Mouse (Mus musculus): ENCODE data around the gene Hint3. TPM values are rescaled to one million over a fixed set of nuclear protein-coding genes. Genes with fewer than 3 reads are reported as not detected.
"Not testable (repeated sequence)": the region's sequence is repeated elsewhere in the genome, so short reads cannot be mapped to it uniquely, and the experiment has no call there.

The Hint3 gene
- polyA plus RNA-seq (2011; ENCODE audit: insufficient read depth, insufficient read length, low replicate concordance, missing spikeins) = 10.5 and 15.1 TPM in 2 replicates

DNA sequence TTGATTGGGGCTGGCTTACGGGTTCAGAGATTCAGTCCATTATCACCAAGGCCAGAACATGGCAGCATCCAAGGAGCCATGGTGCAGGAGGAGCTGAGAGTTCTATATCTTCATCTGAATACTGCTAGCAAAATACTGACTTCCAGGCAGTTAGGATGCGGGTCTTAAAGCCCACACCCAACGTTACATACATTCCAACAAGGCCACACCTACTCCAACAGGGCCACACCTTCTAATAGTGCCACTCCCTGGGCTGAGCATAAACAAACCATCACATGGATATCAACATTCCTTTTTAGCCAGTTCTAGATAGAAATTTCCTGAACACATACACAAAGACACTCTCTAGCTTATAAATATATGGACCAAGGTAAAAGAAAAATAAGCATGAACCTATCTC is at the start of gene Hint3:
TSS of gene Hint3 (minus strand) at position 120 of the 400 bp plus-strand sequence.
- no peak within 1 kb of the TSS for H3K4me3 ChIP-seq (replicated peaks; ENCODE audit: control insufficient read depth, low read depth, low read length)
- H3K27ac ChIP-seq (ENCODE audit: control insufficient read depth, insufficient read depth, low read depth, low read length, poor library complexity) = no peak within 1 kb of the TSS
- TF ChIP-seq POLR2A (IDR thresholded peaks at IDR 0.05; ENCODE audit: borderline replicate concordance, control insufficient read depth, low read depth, low read length) (no peak), CTCF (IDR thresholded peaks at IDR 0.05; ENCODE audit: control insufficient read depth, insufficient read depth, low read length) (no peak)
- no peaks in the 10 kb centered on the region for H3K4me1 ChIP-seq (ENCODE audit: control insufficient read depth, insufficient read depth, low read length)
- 74% methylated on average over 3 of the region's 3 CpGs for WGBS

DNA sequence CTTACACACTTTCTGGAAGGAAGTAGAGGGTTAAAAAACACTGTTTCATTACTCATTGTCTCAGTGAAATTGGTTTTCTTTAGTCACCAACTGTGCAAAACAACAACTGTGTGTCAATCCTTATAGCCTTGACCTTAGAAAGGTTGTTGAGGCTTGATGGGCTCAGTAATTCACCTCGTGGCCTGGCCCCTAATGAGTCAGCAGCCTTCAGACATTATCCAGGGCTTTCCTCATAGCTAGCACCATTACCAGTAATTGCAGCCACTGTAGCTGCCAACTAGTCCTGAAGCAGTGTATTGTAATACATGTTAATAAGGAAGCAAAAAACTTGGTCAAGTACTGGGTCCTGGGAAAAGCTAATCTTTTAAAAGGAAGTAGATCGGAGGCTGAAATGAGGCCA is 48.6 kb upstream of the Hint3 start:
- H3K27ac ChIP-seq (ENCODE audit: control insufficient read depth, insufficient read depth, low read depth, low read length, poor library complexity) = no peak overlapping the region
- 49% methylated on average over 2 of the region's 2 CpGs for WGBS
- H3K4me1 ChIP-seq (ENCODE audit: control insufficient read depth, insufficient read depth, low read length) = no peaks in the 10 kb centered on the region
- no peak overlapping the region for H3K4me3 ChIP-seq (replicated peaks; ENCODE audit: control insufficient read depth, low read depth, low read length)
- no peak for TF ChIP-seq POLR2A (IDR thresholded peaks at IDR 0.05; ENCODE audit: borderline replicate concordance, control insufficient read depth, low read depth, low read length)
- no peak for TF ChIP-seq CTCF (IDR thresholded peaks at IDR 0.05; ENCODE audit: control insufficient read depth, insufficient read depth, low read length)

DNA sequence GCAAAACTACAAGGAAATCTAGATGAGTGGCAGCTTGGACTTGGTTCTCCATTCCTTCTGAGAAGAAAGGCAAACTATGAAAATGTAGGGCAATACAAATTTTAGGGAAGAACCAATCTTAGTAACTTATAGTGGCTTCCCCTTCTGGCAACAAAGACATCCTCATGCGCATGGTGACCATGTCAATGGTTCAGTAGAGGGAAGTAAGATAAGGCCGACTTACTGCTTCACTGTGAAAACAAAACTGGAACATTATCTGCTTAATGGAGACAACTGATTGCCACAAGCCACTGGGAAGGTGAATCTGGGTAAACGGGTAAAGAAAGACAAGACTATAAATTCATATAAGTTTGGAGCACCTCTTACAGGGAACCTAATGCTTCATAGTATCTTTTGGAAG is 45.4 kb upstream of the Hint3 start:
- 21% methylated on average over 3 of the region's 3 CpGs for WGBS
- no peak for TF ChIP-seq POLR2A (IDR thresholded peaks at IDR 0.05; ENCODE audit: borderline replicate concordance, control insufficient read depth, low read depth, low read length)
- no peak for TF ChIP-seq CTCF (IDR thresholded peaks at IDR 0.05; ENCODE audit: control insufficient read depth, insufficient read depth, low read length)
- Histone ChIP-seq H3K4me3 (replicated peaks; ENCODE audit: control insufficient read depth, low read depth, low read length) (no peak overlapping the region), H3K27ac (ENCODE audit: control insufficient read depth, insufficient read depth, low read depth, low read length, poor library complexity) (no peak overlapping the region), H3K4me1 (ENCODE audit: control insufficient read depth, insufficient read depth, low read length) (no peaks in the 10 kb centered on the region)

DNA sequence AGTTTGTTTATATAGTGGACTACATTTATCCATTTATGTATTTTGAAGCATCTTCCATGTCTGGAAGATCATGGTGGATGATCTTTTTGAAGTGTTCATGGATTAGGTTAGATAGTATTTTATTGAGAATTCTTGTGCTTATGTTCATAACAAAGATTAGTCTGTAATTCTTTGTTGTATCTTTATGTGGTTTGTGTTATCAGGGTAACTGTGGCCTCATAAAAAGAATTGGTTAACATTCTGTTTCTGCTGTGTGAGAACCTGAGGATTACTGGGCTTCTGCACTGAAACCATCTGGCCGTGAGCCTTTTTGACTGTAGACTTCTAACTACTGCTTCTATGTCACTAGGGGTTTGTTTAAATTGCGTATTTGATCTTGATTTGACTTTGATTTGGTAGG is 37.1 kb upstream of the Hint3 start:
- Histone ChIP-seq H3K27ac (ENCODE audit: control insufficient read depth, insufficient read depth, low read depth, low read length, poor library complexity) (no peak overlapping the region), H3K4me1 (ENCODE audit: control insufficient read depth, insufficient read depth, low read length) (no peaks in the 10 kb centered on the region), H3K4me3 (replicated peaks; ENCODE audit: control insufficient read depth, low read depth, low read length) (no peak overlapping the region)
- WGBS = 84% methylated on average over 2 of the region's 2 CpGs
- TF ChIP-seq POLR2A (IDR thresholded peaks at IDR 0.05; ENCODE audit: borderline replicate concordance, control insufficient read depth, low read depth, low read length) (no peak), CTCF (IDR thresholded peaks at IDR 0.05; ENCODE audit: control insufficient read depth, insufficient read depth, low read length) (no peak)

DNA sequence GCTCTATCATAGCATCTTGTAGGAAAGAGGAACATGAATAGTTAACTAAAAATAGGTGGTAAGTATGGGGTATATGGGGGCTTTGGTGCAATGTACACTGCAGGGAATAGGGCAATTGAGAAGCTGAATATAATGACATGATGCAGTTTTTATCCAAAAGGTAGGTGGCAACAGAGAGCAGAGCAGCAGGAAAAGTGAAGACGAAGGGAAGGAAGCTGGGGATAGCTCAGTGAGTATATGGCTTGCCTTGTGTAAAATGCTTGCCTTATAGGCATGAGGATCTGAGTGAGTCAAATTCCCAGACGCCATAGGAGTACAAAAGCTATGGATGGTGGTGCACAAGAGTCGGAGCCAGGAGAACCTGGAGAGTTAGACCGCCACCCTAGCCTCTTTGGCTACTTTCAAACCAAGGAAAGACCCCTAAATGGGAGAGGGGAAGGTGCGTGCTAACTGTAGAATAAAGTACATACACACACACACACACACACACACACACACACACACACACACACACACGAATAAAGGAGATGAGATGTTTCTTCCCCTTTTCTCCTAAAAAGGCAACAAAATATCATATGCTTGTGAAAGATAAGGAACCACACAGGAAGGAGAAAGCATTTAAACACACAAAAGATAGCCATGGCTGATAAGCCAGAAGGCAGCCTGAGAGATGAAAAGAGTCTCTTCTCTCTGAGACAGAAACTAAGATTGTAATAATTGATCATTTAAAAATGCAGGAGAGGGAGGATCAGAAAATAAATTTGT is 31.3 kb upstream of the Hint3 start:
- Histone ChIP-seq H3K27ac (ENCODE audit: control insufficient read depth, insufficient read depth, low read depth, low read length, poor library complexity) (no peak overlapping the region), H3K4me3 (replicated peaks; ENCODE audit: control insufficient read depth, low read depth, low read length) (no peak overlapping the region), H3K4me1 (ENCODE audit: control insufficient read depth, insufficient read depth, low read length) (no peaks in the 10 kb centered on the region)
- WGBS = 13% methylated on average over 6 of the region's 6 CpGs
- no peak for TF ChIP-seq CTCF (IDR thresholded peaks at IDR 0.05; ENCODE audit: control insufficient read depth, insufficient read depth, low read length)

DNA sequence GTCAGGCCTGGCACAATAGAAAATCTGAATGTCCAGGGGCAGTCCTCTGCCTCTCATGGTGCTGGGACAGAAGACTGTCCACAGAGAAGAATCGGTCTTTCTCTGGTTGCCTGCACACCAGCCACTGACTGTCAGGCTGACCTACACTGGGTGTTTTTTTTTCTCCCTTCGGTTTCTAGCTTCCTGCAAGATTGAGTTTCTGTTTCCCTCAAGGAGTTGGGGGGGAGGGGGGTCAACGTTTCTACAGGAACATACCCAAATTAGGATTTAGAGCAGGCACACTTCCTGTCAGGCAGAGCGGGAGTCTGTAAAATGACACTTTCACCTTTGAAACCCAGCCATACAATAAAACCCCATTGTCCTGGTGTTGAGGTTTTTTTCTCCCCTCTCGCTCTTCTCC is 26.2 kb upstream of the Hint3 start:
- Histone ChIP-seq H3K4me1 (ENCODE audit: control insufficient read depth, insufficient read depth, low read length) (no peaks in the 10 kb centered on the region; the same call in 1 of the 2 replicates), H3K4me3 (replicated peaks; ENCODE audit: control insufficient read depth, low read depth, low read length) (peak overlapping the region; percentile 49), H3K27ac (ENCODE audit: control insufficient read depth, insufficient read depth, low read depth, low read length, poor library complexity) (no peak overlapping the region)
- TF ChIP-seq CTCF (IDR thresholded peaks at IDR 0.05; ENCODE audit: control insufficient read depth, insufficient read depth, low read length) (no peak), POLR2A (IDR thresholded peaks at IDR 0.05; ENCODE audit: borderline replicate concordance, control insufficient read depth, low read depth, low read length) (no peak)
- 3% methylated on average over 5 of the region's 5 CpGs for WGBS

DNA sequence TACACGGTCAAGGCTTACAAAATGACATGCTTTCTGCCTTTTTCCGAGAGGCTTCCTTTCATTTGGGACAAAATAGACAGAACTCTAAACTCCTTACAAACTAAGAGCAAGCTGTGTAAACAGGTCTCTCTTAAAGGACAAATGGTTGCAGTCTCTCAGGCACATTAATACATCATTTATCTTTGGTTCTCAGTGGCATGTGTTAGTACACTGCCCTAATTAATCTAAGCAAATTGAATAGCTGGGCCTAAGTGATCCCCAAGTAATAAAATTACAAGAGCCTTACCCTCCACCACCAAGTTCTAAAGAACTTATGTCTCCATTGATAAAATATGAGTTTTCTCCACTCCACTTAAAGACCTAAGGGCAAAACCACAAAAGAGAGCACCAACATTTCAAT is 18.2 kb upstream of the Hint3 start:
- no peak overlapping the region for H3K27ac ChIP-seq (ENCODE audit: control insufficient read depth, insufficient read depth, low read depth, low read length, poor library complexity)
- no peak for TF ChIP-seq CTCF (IDR thresholded peaks at IDR 0.05; ENCODE audit: control insufficient read depth, insufficient read depth, low read length)
- no peak for TF ChIP-seq POLR2A (IDR thresholded peaks at IDR 0.05; ENCODE audit: borderline replicate concordance, control insufficient read depth, low read depth, low read length)
- WGBS = 92% methylated on average over 2 of the region's 2 CpGs

DNA sequence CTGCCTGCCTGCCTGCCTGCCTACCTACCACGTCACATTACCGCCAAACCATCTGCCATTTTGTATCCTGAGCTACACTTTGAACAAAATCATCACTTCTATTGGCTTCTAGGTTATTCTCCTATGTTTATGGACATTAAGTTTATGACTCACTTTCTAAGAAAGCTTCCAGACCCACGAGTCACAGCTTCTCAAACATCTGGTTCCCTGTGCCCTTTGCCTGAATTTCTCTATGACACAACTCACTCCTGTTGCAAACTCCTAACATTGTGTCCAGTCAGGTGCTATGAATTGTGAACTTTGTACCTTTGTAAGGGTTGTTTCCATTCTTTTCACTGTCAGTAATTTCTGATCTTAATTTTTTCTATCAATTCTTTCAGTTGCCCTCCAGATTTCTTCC is 8.8 kb upstream of the Hint3 start:
- TF ChIP-seq POLR2A (IDR thresholded peaks at IDR 0.05; ENCODE audit: borderline replicate concordance, control insufficient read depth, low read depth, low read length) (no peak), CTCF (IDR thresholded peaks at IDR 0.05; ENCODE audit: control insufficient read depth, insufficient read depth, low read length) (no peak)
- 73% methylated on average over 3 of the region's 3 CpGs for WGBS
- no peak overlapping the region for H3K27ac ChIP-seq (ENCODE audit: control insufficient read depth, insufficient read depth, low read depth, low read length, poor library complexity)

More for the DNA sequence above, 18.2 kb upstream of the Hint3 start:
- Histone ChIP-seq H3K4me3 (replicated peaks; ENCODE audit: control insufficient read depth, low read depth, low read length) (no peak overlapping the region), H3K4me1 (ENCODE audit: control insufficient read depth, insufficient read depth, low read length) (no peaks in the 10 kb centered on the region; the same call in 1 of the 2 replicates)

DNA sequence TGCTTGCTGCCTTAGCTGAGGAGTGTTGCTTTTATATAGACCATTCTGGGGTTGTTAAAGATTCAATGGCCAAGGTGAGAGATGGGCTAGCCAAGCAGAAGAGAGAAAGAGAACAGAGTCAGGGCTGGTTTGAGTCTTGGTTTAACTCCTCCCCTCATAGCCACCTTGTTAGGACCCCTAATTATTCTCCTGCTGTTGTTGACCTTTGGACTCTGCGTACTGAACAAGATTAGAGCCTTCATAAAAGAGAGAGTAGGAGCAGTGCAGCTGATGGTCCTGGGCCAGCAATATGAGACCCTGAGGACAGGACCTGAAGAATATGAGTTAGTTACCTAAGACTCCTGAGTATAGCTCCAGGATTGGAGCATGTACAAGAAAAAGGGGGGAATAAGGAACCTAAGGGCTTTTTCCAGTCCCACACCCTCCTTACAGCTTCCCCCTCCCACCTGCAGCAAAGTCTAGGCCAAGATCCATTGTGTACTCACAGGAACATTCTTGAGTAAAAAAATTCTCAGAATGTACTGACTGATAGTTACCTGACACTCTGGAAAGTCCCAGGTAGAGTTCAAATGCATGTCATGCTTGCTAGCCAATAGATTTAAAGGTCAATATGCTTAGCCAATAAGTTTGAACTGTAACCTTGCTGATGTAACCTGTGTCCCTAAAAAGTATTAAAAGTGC is 7.2 kb upstream of the Hint3 start:
- WGBS = 88% methylated on average over 1 of the region's 1 CpGs
- H3K27ac ChIP-seq (ENCODE audit: control insufficient read depth, insufficient read depth, low read depth, low read length, poor library complexity); H3K4me3 ChIP-seq (replicated peaks; ENCODE audit: control insufficient read depth, low read depth, low read length); H3K4me1 ChIP-seq (ENCODE audit: control insufficient read depth, insufficient read depth, low read length): not testable (repeated sequence)

More for the DNA sequence above, 8.8 kb upstream of the Hint3 start:
- H3K4me1 ChIP-seq (ENCODE audit: control insufficient read depth, insufficient read depth, low read length) = no peaks in the 10 kb centered on the region
- H3K4me3 ChIP-seq (replicated peaks; ENCODE audit: control insufficient read depth, low read depth, low read length) = no peak overlapping the region
